Mouse (Mus musculus) central nervous system, embryonic 18 days (tissue): ENCODE data around the gene Gm16427. TPM values are rescaled to one million over a fixed set of nuclear protein-coding genes. Genes with fewer than 3 reads are reported as not detected.

Experiments used
- polyA plus RNA-seq: library from polyadenylated mRNA; depleted of rRNA; stranded (reverse); fragments of >200 nt; gene quantifications from 2 replicates; pipeline ENCODE4 v1.2.3, GENCODE M21; 2012; rRNA removed

Gm16427 gene
- not detected in 2 replicates for polyA plus RNA-seq

GRCm38 (mm10) chr5:93540100-93540499, at the start of gene Gm16427:
TSS of gene Gm16427 (minus strand) at chr5:93540200.

Other genes with a start within 250 kb of the Gm16427 start
- gene C87414, start 131.4 kb upstream of the Gm16427 start, polyA plus RNA-seq: not detected in 2 replicates